In genomic region chr12:91062681-91063080, GRCm38 (mm10) we compare ENCODE assay signal across 17 mouse cellular contexts.
"Had no signal": no experiment of that assay in that cellular context is flagged by ENCODE, and none has a peak within 500 bp of the region (broad histone marks: within the 10 kb centered on the region; RNA-seq: fewer than 3 reads in every experiment).

No protein-coding gene starts in this region.

- H3K9me3 ChIP-seq: liver, embryonic 13.5 days; midbrain, embryonic 15.5 days; neural tube, embryonic 13.5 days had no signal

- H3K4me2 ChIP-seq: liver, embryonic 13.5 days; midbrain, embryonic 15.5 days; neural tube, embryonic 13.5 days had no signal

- DNase-seq: kidney, adult 18-20 months; kidney, adult 9 months; kidney, postnatal 14 days; kidney, postnatal 4 days; liver, embryonic 13.5 days; lung, adult 2 months; lung, postnatal 10 days; retina, postnatal 1 day; right cerebral cortex, postnatal 25 days; spleen, adult 18-20 months; thymus, adult 2 months; thymus, postnatal 14 days; thymus, postnatal 4 days had no signal

- ATAC-seq: midbrain, embryonic 15.5 days had no signal

- H3K4me3 ChIP-seq: liver, embryonic 13.5 days; midbrain, embryonic 15.5 days; myocyte; neural tube, embryonic 13.5 days had no signal

- H3K27me3 ChIP-seq: liver, embryonic 13.5 days; midbrain, embryonic 15.5 days; neural tube, embryonic 13.5 days had no signal

- H3K9ac ChIP-seq: liver, embryonic 13.5 days; midbrain, embryonic 15.5 days; neural tube, embryonic 13.5 days had no signal

- H3K36me3 ChIP-seq: liver, embryonic 13.5 days; midbrain, embryonic 15.5 days; neural tube, embryonic 13.5 days had no signal

- H3K27ac ChIP-seq: liver, embryonic 13.5 days; macrophage; midbrain, embryonic 15.5 days; neural tube, embryonic 13.5 days had no signal

- H3K4me1 ChIP-seq: liver, embryonic 13.5 days had no signal
